Mouse (Mus musculus): ENCODE data around the gene Plxna2.

DNA sequence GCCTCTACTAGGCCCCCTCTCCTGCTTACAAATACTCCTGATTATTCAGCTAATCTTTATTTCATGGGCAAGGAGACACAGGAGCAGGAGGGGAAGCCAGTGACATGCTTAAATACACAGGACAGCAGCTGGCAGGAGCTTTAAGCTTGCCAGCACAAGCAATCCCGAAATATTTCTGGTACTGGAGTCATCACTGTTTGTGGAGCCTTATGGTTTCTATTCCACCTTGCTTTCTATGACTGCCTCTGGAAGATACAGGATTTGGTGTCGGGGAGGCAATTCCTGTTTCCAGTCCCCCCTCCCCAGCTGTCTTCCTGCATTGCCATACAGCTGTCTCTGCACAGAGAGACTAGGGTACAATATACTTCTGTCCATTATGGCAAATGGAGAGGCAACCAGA lies 4.7 kb downstream of the Plxna2 start:
- TF ChIP-seq CTCF (IDR thresholded peaks at IDR 0.05; ENCODE audit: control insufficient read depth, insufficient read depth, insufficient replicate concordance, low read depth, low read length) (no peak), POLR2A (IDR thresholded peaks at IDR 0.05; ENCODE audit: control insufficient read depth, low read depth, low read length) (no peak)

Measured in testis, adult 2 months (tissue).